Mouse (Mus musculus) forebrain, embryonic 11.5 days (tissue): Measurements from ENCODE around the gene Cmtm2b. TPM values are rescaled to one million over a fixed set of nuclear protein-coding genes. Genes with fewer than 3 reads are reported as not detected.
A peak's percentile ranks its signal among the peaks of the same experiment; 100 is the strongest.

Experiments used
- ATAC-seq: fragments of 200-750 bp; cut with Nextera tagmentation; replicated peaks from 2 replicates; pipeline ENCODE4 v1.8.0; 2017; ENCODE audit warnings: moderate TSS enrichment; ENCODE audit not compliant: low FRiP score
- DNase-seq: peaks from one replicate; pipeline ENCODE4 v3.0.0-alpha.2; 2017; ENCODE audit warnings: low spot score
- H3K27ac ChIP-seq: fragments of 300-500 bp; sonication (generic); 2 replicates; pipeline ENCODE4 v1.5.1; 2014; ENCODE audit warnings: low read depth, low read length
- H3K27me3 ChIP-seq: fragments of 300-500 bp; sonication (generic); 2 replicates; pipeline ENCODE4 v1.6.1; 2014; ENCODE audit warnings: mild to moderate bottlenecking, low read length, mixed read lengths; ENCODE audit not compliant: control insufficient read depth, insufficient read depth
- H3K36me3 ChIP-seq: fragments of 300-500 bp; sonication (generic); 2 replicates; pipeline ENCODE4 v1.6.1; 2014; ENCODE audit warnings: mild to moderate bottlenecking, low read length, moderate library complexity, mixed read lengths; ENCODE audit not compliant: control insufficient read depth, insufficient read depth
- H3K4me1 ChIP-seq: fragments of 300-500 bp; sonication (generic); replicated peaks from 2 replicates; pipeline ENCODE4 v1.6.1; 2014; ENCODE audit warnings: low read length, mixed read lengths; ENCODE audit not compliant: control insufficient read depth, insufficient read depth
- H3K4me2 ChIP-seq: fragments of 300-500 bp; sonication (generic); 2 replicates; pipeline ENCODE4 v1.6.1; 2014; ENCODE audit warnings: low read depth, mild to moderate bottlenecking, low read length, moderate library complexity, mixed read lengths; ENCODE audit not compliant: severe bottlenecking
- H3K4me3 ChIP-seq: fragments of 300-500 bp; sonication (generic); 2 replicates; pipeline ENCODE4 v1.5.1; 2014; ENCODE audit warnings: low read depth, low read length
- H3K9ac ChIP-seq: fragments of 300-500 bp; sonication (generic); 2 replicates; pipeline ENCODE4 v1.6.1; 2014; ENCODE audit warnings: low read length
- H3K9me3 ChIP-seq: fragments of 300-500 bp; sonication (generic); 2 replicates; pipeline ENCODE4 v1.6.1; 2016; ENCODE audit warnings: low read length, mixed read lengths; ENCODE audit not compliant: control insufficient read depth
- WGBS: fragments of 180-500 bp; shearing (Covaris S2); extraction: QIAGEN DNeasy Blood & Tissue Kit; methylation state at CpG from one replicate; pipeline ENCODE4 v1.1.7; 2014; 5-methylcytosine and 5-hydroxymethylcytosine counted together
- polyA plus RNA-seq: library from polyadenylated mRNA; unstranded; fragments of >200 nt; fragmentation: Nextera tagmentation; extraction: Ambion mirVana; gene quantifications from 2 replicates; pipeline ENCODE4 v1.2.1, GENCODE M21; 2014

Gene Cmtm2b
- polyA plus RNA-seq, 1 experiment from 2014 or later, result not detected

- H3K9me3 ChIP-seq, result no peaks in the 10 kb centered on the region
- no peaks in the 10 kb centered on the region for H3K36me3 ChIP-seq
- ATAC-seq, result no peak
- no peak for DNase-seq
- 5% methylated on average over 6 of the region's 6 CpGs for WGBS
- H3K27me3 ChIP-seq, result no peaks in the 10 kb centered on the region
- no peak overlapping the region for H3K27ac ChIP-seq
- peak overlapping the region; percentile 85 for H3K4me2 ChIP-seq
- peak overlapping the region; percentile 74 for H3K9ac ChIP-seq
- no peaks in the 10 kb centered on the region; the same call in 1 of the 2 replicates for H3K4me1 ChIP-seq
- H3K4me3 ChIP-seq, result peak overlapping the region; percentile 55
Observed at GRCm38 (mm10) chr8:104339983-104340232, 17.9 kb downstream of the Cmtm2b start.

GRCm38 (mm10) chr8:104340233-104341105 is 18.4 kb downstream of the Cmtm2b start:
- Histone ChIP-seq H3K36me3 (no peaks in the 10 kb centered on the region), H3K4me1 (no peaks in the 10 kb centered on the region; the same call in 1 of the 2 replicates), H3K9ac (peak overlapping the region; percentile 74), H3K27ac (peak overlapping the region; percentile 31), H3K27me3 (no peaks in the 10 kb centered on the region), H3K4me3 (peak overlapping the region; percentile 55), H3K9me3 (no peaks in the 10 kb centered on the region), H3K4me2 (peak overlapping the region; percentile 85)
- ATAC-seq, result peak; percentile 80
- peak; percentile 91 for DNase-seq
- WGBS, result under 1% methylated on average over 45 of the region's 54 CpGs

GRCm38 (mm10) chr8:104341106-104341561 is 19.1 kb downstream of the Cmtm2b start:
- peak overlapping the region; percentile 31; the same call in 1 of the 2 replicates for H3K27ac ChIP-seq
- ATAC-seq, result peak; percentile 73
- H3K4me3 ChIP-seq, result peak overlapping the region; percentile 55
- DNase-seq, result no peak
- H3K4me1 ChIP-seq, result no peaks in the 10 kb centered on the region; the same call in 1 of the 2 replicates
- no peaks in the 10 kb centered on the region for H3K9me3 ChIP-seq
- under 1% methylated on average over 22 of the region's 24 CpGs for WGBS
- H3K36me3 ChIP-seq, result no peaks in the 10 kb centered on the region
- H3K4me2 ChIP-seq, result peak overlapping the region; percentile 85
- peak overlapping the region; percentile 74 for H3K9ac ChIP-seq
- H3K27me3 ChIP-seq, result no peaks in the 10 kb centered on the region

GRCm38 (mm10) chr8:104341678-104342077 is 19.6 kb downstream of the Cmtm2b start:
- DNase-seq (no peak), ATAC-seq (no peak)
- 48% methylated on average over 6 of the region's 6 CpGs for WGBS
- no peaks in the 10 kb centered on the region for H3K36me3 ChIP-seq
- no peaks in the 10 kb centered on the region for H3K9me3 ChIP-seq
- no peaks in the 10 kb centered on the region for H3K27me3 ChIP-seq
- H3K9ac ChIP-seq, result peak overlapping the region; percentile 10; the same call in 1 of the 2 replicates
- peak overlapping the region; percentile 55; the same call in 1 of the 2 replicates for H3K4me3 ChIP-seq
- peak overlapping the region; percentile 85 for H3K4me2 ChIP-seq
- no peaks in the 10 kb centered on the region; the same call in 1 of the 2 replicates for H3K4me1 ChIP-seq
- no peak overlapping the region for H3K27ac ChIP-seq

- H3K4me2 ChIP-seq, result no peak overlapping the region
- WGBS, result 85% methylated on average over 5 of the region's 5 CpGs
- no peaks in the 10 kb centered on the region; the same call in 1 of the 2 replicates for H3K4me1 ChIP-seq
- DNase-seq, result no peak
- no peak overlapping the region for H3K9ac ChIP-seq
- ATAC-seq, result no peak
- H3K4me3 ChIP-seq, result no peak overlapping the region
- H3K27me3 ChIP-seq, result no peaks in the 10 kb centered on the region
- no peaks in the 10 kb centered on the region for H3K36me3 ChIP-seq
- no peaks in the 10 kb centered on the region for H3K9me3 ChIP-seq
- H3K27ac ChIP-seq, result no peak overlapping the region
Observed at GRCm38 (mm10) chr8:104342426-104342825, 20.4 kb downstream of the Cmtm2b start.

- WGBS, result 12% methylated on average over 7 of the region's 7 CpGs
- ATAC-seq, result peak; percentile 28
Observed at GRCm38 (mm10) chr8:104343957-104344356, 21.9 kb downstream of the Cmtm2b start.

GRCm38 (mm10) chr8:104344622-104345021 is 22.6 kb downstream of the Cmtm2b start:
- H3K27ac ChIP-seq, result no peak overlapping the region
- no peak overlapping the region for H3K4me2 ChIP-seq
- no peaks in the 10 kb centered on the region for H3K27me3 ChIP-seq
- H3K36me3 ChIP-seq, result no peaks in the 10 kb centered on the region; the same call in 1 of the 2 replicates
- H3K9me3 ChIP-seq, result no peaks in the 10 kb centered on the region
- ATAC-seq (no peak), DNase-seq (no peak)
- H3K4me1 ChIP-seq, result no peaks in the 10 kb centered on the region; the same call in 1 of the 2 replicates
- WGBS, result 87% methylated on average over 5 of the region's 5 CpGs
- H3K4me3 ChIP-seq, result no peak overlapping the region
- H3K9ac ChIP-seq, result no peak overlapping the region

More at GRCm38 (mm10) chr8:104343957-104344356, 21.9 kb downstream of the Cmtm2b start:
- no peaks in the 10 kb centered on the region; the same call in 1 of the 2 replicates for H3K4me1 ChIP-seq
- no peaks in the 10 kb centered on the region; the same call in 1 of the 2 replicates for H3K36me3 ChIP-seq
- H3K9me3 ChIP-seq, result no peaks in the 10 kb centered on the region
- peak; percentile 91 for DNase-seq
- H3K4me3 ChIP-seq, result no peak overlapping the region
- H3K9ac ChIP-seq, result no peak overlapping the region
- H3K27ac ChIP-seq, result no peak overlapping the region
- H3K27me3 ChIP-seq, result no peaks in the 10 kb centered on the region
- H3K4me2 ChIP-seq, result no peak overlapping the region

- no peaks in the 10 kb centered on the region; the same call in 1 of the 2 replicates for H3K36me3 ChIP-seq
- no peak overlapping the region for H3K4me2 ChIP-seq
- ATAC-seq (no peak), DNase-seq (no peak)
- H3K4me3 ChIP-seq, result no peak overlapping the region
- no peak overlapping the region for H3K27ac ChIP-seq
- H3K9me3 ChIP-seq, result no peaks in the 10 kb centered on the region
- H3K9ac ChIP-seq, result no peak overlapping the region
- H3K27me3 ChIP-seq, result no peaks in the 10 kb centered on the region
- H3K4me1 ChIP-seq, result no peaks in the 10 kb centered on the region
- WGBS, result 57% methylated on average over 12 of the region's 12 CpGs
Observed at GRCm38 (mm10) chr8:104346706-104347105, 24.7 kb downstream of the Cmtm2b start.
